Mouse (Mus musculus): Measurements from ENCODE around the gene Mospd1. TPM values are rescaled to one million over a fixed set of nuclear protein-coding genes. Genes with fewer than 3 reads are reported as not detected.

Gene Mospd1
- total and polyA plus RNA-seq, 3 experiments, result 4.4 to 14.5 (median 7.0) TPM

GRCm38 (mm10) chrX:53369534-53370365, 552 bp downstream of the Mospd1 start (continued):
- no peak for TF ChIP-seq ZKSCAN1 (IDR thresholded peaks at IDR 0.05; ENCODE audit: borderline replicate concordance, low read depth, low read length)
- TF ChIP-seq EP300 (IDR thresholded peaks at IDR 0.05; ENCODE audit: low read length), result no peak
- TF ChIP-seq CHD1 (IDR thresholded peaks at IDR 0.05; ENCODE audit: low read depth, low read length), result no peak
- TF ChIP-seq MEF2A (IDR thresholded peaks at IDR 0.05; ENCODE audit: borderline replicate concordance, low read depth, low read length), result no peak
- no peak for TF ChIP-seq ZNF384 (IDR thresholded peaks at IDR 0.05; ENCODE audit: low read depth, low read length)
- TF ChIP-seq SIN3A (IDR thresholded peaks at IDR 0.05; ENCODE audit: low read length), result peak; percentile 53; the same call in 1 of the 2 replicates
- TF ChIP-seq ELF1 (IDR thresholded peaks at IDR 0.05; ENCODE audit: low read depth, low read length), result no peak

- H3K27me3 ChIP-seq (replicated peaks), result no peaks in the 10 kb centered on the region
- H3K79me2 ChIP-seq (replicated peaks; ENCODE audit: control insufficient read depth, extremely low read depth, insufficient read depth, poor library complexity, severe bottlenecking), result no peaks in the 10 kb centered on the region
- dilution Hi-C loops (cut with MboI; ENCODE audit: extremely low pct_ligation_motif_present, extremely low pct_unique_long_range_greater_than_20kb, low sequenced_read_pairs) (no loop called here), in situ Hi-C loops (cut with MboI; ENCODE audit: low pct_ligation_motif_present, low pct_unique_long_range_greater_than_20kb, low sequenced_read_pairs) (no loop called here)
- H3K9ac ChIP-seq (ENCODE audit: insufficient read depth, low read depth), result no peak overlapping the region
- H3K4me3 ChIP-seq (replicated peaks in 1 of 3; ENCODE audit: low read depth in 2 of 3, low read length in 2 of 3, poor library complexity in 1 of 3), result no peak overlapping the region
- no peak overlapping the region for H3K27ac ChIP-seq (ENCODE audit: insufficient read depth, low read depth)
- H3K9me3 ChIP-seq (replicated peaks; ENCODE audit: low read length), result no peaks in the 10 kb centered on the region
- TF ChIP-seq CTCF (conservative IDR thresholded peaks at IDR 0.05 in 1 of 2, IDR thresholded peaks at IDR 0.05 in 1 of 2; ENCODE audit: low read depth in 2 of 2, low read length in 2 of 2), result no peak
- no peak for TF ChIP-seq CHD2 (IDR thresholded peaks at IDR 0.05; ENCODE audit: low read length)
- TF ChIP-seq NELFE (IDR thresholded peaks at IDR 0.05; ENCODE audit: low read depth, low read length), result no peak
- TF ChIP-seq TCF12 (IDR thresholded peaks at IDR 0.05; ENCODE audit: low read depth, low read length), result no peak
- TF ChIP-seq SIN3A (IDR thresholded peaks at IDR 0.05; ENCODE audit: low read length), result no peak
- TF ChIP-seq ZMIZ1 (IDR thresholded peaks at IDR 0.05; ENCODE audit: low read depth, low read length), result no peak
- no peak for TF ChIP-seq USF1 (IDR thresholded peaks at IDR 0.05; ENCODE audit: low read depth, low read length)
- no peak for TF ChIP-seq TBP (conservative IDR thresholded peaks at IDR 0.05; ENCODE audit: low read depth, low read length)
- TF ChIP-seq ETS1 (conservative IDR thresholded peaks at IDR 0.05; ENCODE audit: low read depth, low read length), result no peak
- TF ChIP-seq RCOR1 (conservative IDR thresholded peaks at IDR 0.05; ENCODE audit: low read depth, low read length), result no peak
- TF ChIP-seq CHD1 (IDR thresholded peaks at IDR 0.05; ENCODE audit: low read depth, low read length), result no peak
- no peak for TF ChIP-seq UBTF (IDR thresholded peaks at IDR 0.05; ENCODE audit: low read depth, low read length)
- no peak for TF ChIP-seq JUN (IDR thresholded peaks at IDR 0.05; ENCODE audit: insufficient read depth, low read depth, low read length)
- no peak for TF ChIP-seq HCFC1 (IDR thresholded peaks at IDR 0.05; ENCODE audit: low read depth, low read length)
- TF ChIP-seq EP300 (IDR thresholded peaks at IDR 0.05; ENCODE audit: low read length), result no peak
- no peaks in the 10 kb centered on the region for H3K36me3 ChIP-seq (replicated peaks in 1 of 2; ENCODE audit: control insufficient read depth in 1 of 2, insufficient read depth in 1 of 2, low read length in 1 of 2)
- H3K4me1 ChIP-seq (ENCODE audit: control insufficient read depth in 1 of 2, insufficient read depth in 2 of 2), result peaks cover 0 to 5% of the 10 kb centered on the region in 2 experiments; a peak in 1 of 4 replicates
- DNase-seq (ENCODE audit: extremely low read depth), result no peak
- H3K4me2 ChIP-seq (ENCODE audit: insufficient read depth, low read depth, poor library complexity, severe bottlenecking), result no peak overlapping the region
Measured at GRCm38 (mm10) chrX:53364668-53365383, 5.5 kb downstream of the Mospd1 start.

Measured in CH12.LX (cell line).